Comparison of ENCODE assay signal across 24 mouse cellular contexts in genomic region chr6:97579704-97580103, GRCm38 (mm10). TPM values are rescaled to one million over a fixed set of nuclear protein-coding genes. Genes with fewer than 3 reads are reported as not detected.
A peak's percentile ranks its signal among the peaks of the same experiment; 100 is the strongest.
DNase-seq lines count a peak whose midpoint lies in the region; ATAC-seq and TF ChIP-seq lines count a peak whose summit lies in the region.
"Had no signal": no experiment of that assay in that cellular context is flagged by ENCODE, and none has a peak within 500 bp of the region (broad histone marks: within the 10 kb centered on the region; RNA-seq: fewer than 3 reads in every experiment).

No protein-coding gene starts in this region.

- no peak overlapping the region for H3K9ac ChIP-seq in liver, adult 2 months (ENCODE audit: low read depth, low read length)
- H3K9ac ChIP-seq in kidney, embryonic 16.5 days (replicated peaks; ENCODE audit: low read length): no peak overlapping the region
- H3K9ac ChIP-seq in liver, embryonic 16.5 days (ENCODE audit: low read depth, low read length): no peak overlapping the region
- H3K9ac ChIP-seq: hindbrain, embryonic 15.5 days; midbrain, embryonic 15.5 days; neural tube, embryonic 13.5 days had no signal

- peak; percentile 18 for DNase-seq in liver, adult 2 months (ENCODE audit: extremely low read depth, low read depth, low spot score)
- DNase-seq in liver: no peak
- DNase-seq in kidney, adult 2 months: peak; percentile 71
- no peak for DNase-seq in layer of hippocampus, postnatal 36 days
- DNase-seq in gastrocnemius, adult 2 months: no peak
- DNase-seq: adrenal gland, adult 2 months; B cell, adult 2 months; cerebellum, adult 11 months; cerebellum, postnatal 10 days; gastrocnemius, postnatal 25 days; heart, postnatal 4 days; lung, adult 2 months; thymus, postnatal 14 days had no signal

- TF ChIP-seq POLR2A in liver, adult 2 months (IDR thresholded peaks at IDR 0.05; ENCODE audit: extremely low read depth, insufficient read depth, low read length): no peak
- TF ChIP-seq POLR2A in kidney, adult 2 months (IDR thresholded peaks at IDR 0.05; ENCODE audit: low read depth, low read length): no peak

- no peak for TF ChIP-seq CTCF in liver, adult 2 months (IDR thresholded peaks at IDR 0.05; ENCODE audit: low read depth, low read length)
- TF ChIP-seq CTCF in kidney, adult 2 months (conservative IDR thresholded peaks at IDR 0.05; ENCODE audit: insufficient read depth, insufficient read length, low read depth, low read length): no peak
- no peak for TF ChIP-seq CTCF in gastrocnemius, adult 2 months (IDR thresholded peaks at IDR 0.05)

- H3K27ac ChIP-seq in liver, adult 2 months (replicated peaks; ENCODE audit: insufficient read depth, low read depth, low read length): no peak overlapping the region
- H3K27ac ChIP-seq in kidney, adult 2 months (ENCODE audit: insufficient read depth, low read depth, low read length): no peak overlapping the region
- no peak overlapping the region for H3K27ac ChIP-seq in kidney, embryonic 16.5 days (ENCODE audit: low read length)
- no peak overlapping the region for H3K27ac ChIP-seq in liver, embryonic 16.5 days (ENCODE audit: low read length)
- H3K27ac ChIP-seq in gastrocnemius, adult 2 months: no peak overlapping the region
- H3K27ac ChIP-seq: embryonic facial prominence, embryonic 10.5 days; hindbrain, embryonic 15.5 days; midbrain, embryonic 15.5 days; neural tube, embryonic 13.5 days had no signal

- ATAC-seq in kidney, embryonic 16.5 days (ENCODE audit: low FRiP score, low TSS enrichment): 0 out of 2 replicates have a peak, but pooled peaks have one; percentile 33
- ATAC-seq in liver, embryonic 16.5 days (ENCODE audit: low read depth): peak; percentile 65
- ATAC-seq: forebrain, embryonic 16.5 days; midbrain, embryonic 15.5 days; Patski had no signal

- H3K4me3 ChIP-seq in liver, adult 2 months (ENCODE audit: insufficient read depth, low read depth, low read length): no peak overlapping the region
- no peak overlapping the region for H3K4me3 ChIP-seq in kidney, adult 2 months (ENCODE audit: insufficient read depth, low read depth, low read length)
- no peak overlapping the region for H3K4me3 ChIP-seq in kidney, embryonic 16.5 days (ENCODE audit: low read length)
- no peak overlapping the region for H3K4me3 ChIP-seq in liver, embryonic 16.5 days (ENCODE audit: low read depth, low read length)
- no peak overlapping the region for H3K4me3 ChIP-seq in gastrocnemius, adult 2 months
- H3K4me3 ChIP-seq: embryonic facial prominence, embryonic 10.5 days; hindbrain, embryonic 15.5 days; midbrain, embryonic 15.5 days; myocyte; neural tube, embryonic 13.5 days had no signal

- H3K27me3 ChIP-seq in liver, adult 2 months (ENCODE audit: control insufficient read depth, insufficient read depth, low read length): no peaks in the 10 kb centered on the region
- no peaks in the 10 kb centered on the region for H3K27me3 ChIP-seq in kidney, adult 2 months (replicated peaks; ENCODE audit: control insufficient read depth, insufficient read depth, low read length)
- no peaks in the 10 kb centered on the region for H3K27me3 ChIP-seq in kidney, embryonic 16.5 days (ENCODE audit: insufficient read depth, low read length)
- no peaks in the 10 kb centered on the region for H3K27me3 ChIP-seq in liver, embryonic 16.5 days (ENCODE audit: control insufficient read depth, insufficient read depth, low read depth, low read length)
- H3K27me3 ChIP-seq: CH12.LX; hindbrain, embryonic 15.5 days; midbrain, embryonic 15.5 days; neural tube, embryonic 13.5 days had no signal

- H3K4me2 ChIP-seq in kidney, embryonic 16.5 days (replicated peaks; ENCODE audit: low read depth, low read length): no peak overlapping the region
- no peak overlapping the region for H3K4me2 ChIP-seq in liver, embryonic 16.5 days (ENCODE audit: low read depth, low read length)
- H3K4me2 ChIP-seq: hindbrain, embryonic 15.5 days; midbrain, embryonic 15.5 days; neural tube, embryonic 13.5 days had no signal

- H3K4me1 ChIP-seq in liver, adult 2 months (ENCODE audit: control insufficient read depth, insufficient read depth, low read length): no peaks in the 10 kb centered on the region
- H3K4me1 ChIP-seq in kidney, adult 2 months (ENCODE audit: control insufficient read depth, insufficient read depth, low read length): no peaks in the 10 kb centered on the region; the same call in 1 of the 2 replicates
- peaks cover 9% of the 10 kb centered on the region; the same call in 1 of the 2 replicates for H3K4me1 ChIP-seq in kidney, embryonic 16.5 days (ENCODE audit: insufficient read depth, low read length)
- H3K4me1 ChIP-seq in liver, embryonic 16.5 days (ENCODE audit: control insufficient read depth, low read depth, low read length): no peaks in the 10 kb centered on the region

- no peaks in the 10 kb centered on the region for H3K79me2 ChIP-seq in liver, adult 2 months (ENCODE audit: control insufficient read depth, insufficient read depth, low read length)

- intact Hi-C loops in gastrocnemius, adult 2 months (cut with DNase I): no loop called here

- no peaks in the 10 kb centered on the region for H3K36me3 ChIP-seq in liver, adult 2 months (ENCODE audit: control insufficient read depth, insufficient read depth, low read length)
- no peaks in the 10 kb centered on the region for H3K36me3 ChIP-seq in kidney, adult 2 months (ENCODE audit: control insufficient read depth, insufficient read depth, low read length)
- H3K36me3 ChIP-seq in kidney, embryonic 16.5 days (ENCODE audit: insufficient read depth, low read length): no peaks in the 10 kb centered on the region
- no peaks in the 10 kb centered on the region for H3K36me3 ChIP-seq in liver, embryonic 16.5 days (ENCODE audit: control insufficient read depth, insufficient read depth)
- H3K36me3 ChIP-seq: embryonic facial prominence, embryonic 10.5 days; G1E; hindbrain, embryonic 15.5 days; midbrain, embryonic 15.5 days; neural tube, embryonic 13.5 days had no signal

- 54% methylated on average over 4 of the region's 4 CpGs for WGBS in liver, adult 2 months
- 39% methylated on average over 4 of the region's 4 CpGs for WGBS in kidney, adult 2 months
- WGBS in kidney, embryonic 16.5 days: 68% methylated on average over 4 of the region's 4 CpGs
- 57% methylated on average over 4 of the region's 4 CpGs for WGBS in liver, embryonic 16.5 days (ENCODE audit: insufficient replicate concordance)

- H3K9me3 ChIP-seq in kidney, embryonic 16.5 days (ENCODE audit: low read length): no peaks in the 10 kb centered on the region
- no peaks in the 10 kb centered on the region for H3K9me3 ChIP-seq in liver, embryonic 16.5 days (replicated peaks; ENCODE audit: control insufficient read depth, low read length)
- H3K9me3 ChIP-seq: embryonic facial prominence, embryonic 10.5 days; hindbrain, embryonic 15.5 days; midbrain, embryonic 15.5 days; neural tube, embryonic 13.5 days had no signal

RNA-seq across cellular contexts. Expression of gene Frmd4b, which starts 37.6 kb away (rescaled TPM):
- total RNA-seq in liver, adult 2 months (2014; rRNA removed): 38.0 and 46.8 TPM in 2 replicates
- 11.9 and 14.2 TPM in 2 replicates for polyA plus RNA-seq in liver, adult 2 months (2012; rRNA removed)
- polyA plus RNA-seq in kidney, adult 2 months (2012; rRNA removed): 17.5 and 18.2 TPM in 2 replicates
- 18.1 and 18.3 TPM in 2 replicates for polyA plus RNA-seq in kidney, embryonic 16.5 days (2015; fragmentation: Nextera tagmentation; extraction: Ambion mirVana)
- 8.6 and 8.9 TPM in 2 replicates for polyA plus RNA-seq in liver, embryonic 16.5 days (2015; fragmentation: Nextera tagmentation; extraction: Ambion mirVana)
- 10 to 100 TPM; 26.3 to 33.5 TPM for total RNA-seq in layer of hippocampus, postnatal 36 days (2021)
- total RNA-seq in gastrocnemius, adult 2 months (2021): 1 to 10 TPM; 6.7 to 7.0 TPM
- polyA plus RNA-seq: G1E had no signal

Comparison
In these comparisons a context has a peak if more than half of its experiments do, and no peak if none do; other contexts are left out.
1. DNase-seq: peak in liver, adult 2 months (single experiment) and kidney, adult 2 months (single experiment); none in liver (single experiment), layer of hippocampus, postnatal 36 days (0 of 2) and gastrocnemius, adult 2 months (single experiment).